ENCODE assay signal across 8 mouse cellular contexts in genomic region chr14:48537795-48538766, GRCm38 (mm10).
A peak's percentile ranks its signal among the peaks of the same experiment; 100 is the strongest.
DNase-seq lines count a peak whose midpoint lies in the region; ATAC-seq and TF ChIP-seq lines count a peak whose summit lies in the region.

No protein-coding gene starts in this region.

- peak overlapping the region; percentile 52 for H3K4me2 ChIP-seq in liver, postnatal 0 days (ENCODE audit: low read depth, low read length)

- TF ChIP-seq EP300 in liver, postnatal 0 days (IDR thresholded peaks at IDR 0.05; ENCODE audit: low read depth), result peak; percentile 94

- DNase-seq in kidney, postnatal 10 days, result peak; percentile 17
- DNase-seq in kidney, adult 8-10 months, result no peak
- DNase-seq in adrenal gland, postnatal 14 days, result peak; percentile 76
- DNase-seq in liver, postnatal 0 days, result peak; percentile 60
- no peak for DNase-seq in T-cell, adult 2 months (ENCODE audit: low spot score)
- no peak for DNase-seq in thymus, postnatal 36 days
- no peak for DNase-seq in layer of hippocampus, postnatal 25 days (ENCODE audit: extremely low spot score in 1 of 2, low spot score in 1 of 2)

- H3K9ac ChIP-seq in liver, postnatal 0 days (replicated peaks), result peak overlapping the region; percentile 53

- H3K27ac ChIP-seq in liver, postnatal 0 days (ENCODE audit: low read depth), result peak overlapping the region; percentile 79

- no peaks in the 10 kb centered on the region for H3K27me3 ChIP-seq in liver, postnatal 0 days (ENCODE audit: insufficient read depth, low read length)

- peak; percentile 54 for TF ChIP-seq CTCF in liver, postnatal 0 days (IDR thresholded peaks at IDR 0.05; ENCODE audit: low read depth)

- peak; percentile 93 for ATAC-seq in erythroblast, adult 5-6 weeks (replicated peaks; ENCODE audit: low FRiP score, poor library complexity, severe bottlenecking)
- ATAC-seq in liver, postnatal 0 days, result peak; percentile 96

- H3K4me1 ChIP-seq in liver, postnatal 0 days (ENCODE audit: insufficient read depth), result no peaks in the 10 kb centered on the region; the same call in 1 of the 2 replicates

- H3K36me3 ChIP-seq in liver, postnatal 0 days (replicated peaks; ENCODE audit: insufficient read depth, low read length), result no peaks in the 10 kb centered on the region

- no peaks in the 10 kb centered on the region for H3K9me3 ChIP-seq in liver, postnatal 0 days (ENCODE audit: low read length)

- peak overlapping the region; percentile 41 for H3K4me3 ChIP-seq in liver, postnatal 0 days (ENCODE audit: low read depth, low read length)

- 47% methylated on average over 14 of the region's 14 CpGs for WGBS in liver, postnatal 0 days (ENCODE audit: insufficient replicate concordance)

Comparison
In these comparisons a context has a peak if more than half of its experiments do, and no peak if none do; other contexts are left out.
1. DNase-seq: peak in kidney, postnatal 10 days (single experiment), adrenal gland, postnatal 14 days (single experiment) and liver, postnatal 0 days (single experiment); none in kidney, adult 8-10 months (0 of 2), T-cell, adult 2 months (single experiment), thymus, postnatal 36 days (0 of 2) and layer of hippocampus, postnatal 25 days (0 of 2).